Mouse (Mus musculus) MEL (cell line): ENCODE results near the gene Dlg2. TPM values are rescaled to one million over a fixed set of nuclear protein-coding genes. Genes with fewer than 3 reads are reported as not detected.

Experiments used
- DNase-seq: peaks from one replicate; pipeline ENCODE4 v3.0.0; 2011; ENCODE audit warnings: low read depth, low spot score
- H3K27ac ChIP-seq: 2 replicates; pipeline ENCODE4 v1.5.1; 2012; ENCODE audit warnings: low read depth, mild to moderate bottlenecking, control low read depth, low read length, moderate library complexity; ENCODE audit not compliant: control insufficient read depth
- H3K27me3 ChIP-seq, 2 experiments: fragments of 150-350 bp in 1 of 2; sonication (generic) in 1 of 2; 2 replicates each; pipeline ENCODE4 v1.6.1; 2012; ENCODE audit warnings: low read length in 2 of 2, mild to moderate bottlenecking in 2 of 2, improper control_type of control experiment in 1 of 2, moderate library complexity in 1 of 2; ENCODE audit not compliant: insufficient read depth in 2 of 2, control insufficient read depth in 1 of 2
- H3K36me3 ChIP-seq, 2 experiments: 2 replicates each; pipeline ENCODE4 v1.6.1; 2012 to 2014; ENCODE audit warnings: low read length in 2 of 2, improper control_type of control experiment in 1 of 2, inconsistent platforms in 1 of 2, mild to moderate bottlenecking in 1 of 2; ENCODE audit not compliant: insufficient read depth in 2 of 2, control insufficient read depth in 1 of 2
- H3K4me1 ChIP-seq, 2 experiments: fragments of 150-350 bp in 1 of 2; sonication (generic) in 1 of 2; 2 replicates each; pipeline ENCODE4 v1.6.1; 2012; ENCODE audit warnings: low read length in 2 of 2, improper control_type of control experiment in 1 of 2, mild to moderate bottlenecking in 1 of 2; ENCODE audit not compliant: insufficient read depth in 2 of 2, control insufficient read depth in 1 of 2
- H3K4me3 ChIP-seq, 2 experiments: fragments of 150-350 bp in 1 of 2; sonication (generic) in 1 of 2; 2 replicates each; pipeline ENCODE4 v1.5.1; 2012; ENCODE audit warnings: low read depth in 2 of 2, low read length in 2 of 2, mild to moderate bottlenecking in 2 of 2, moderate library complexity in 2 of 2, control low read depth in 1 of 2, improper control_type of control experiment in 1 of 2; ENCODE audit not compliant: control insufficient read depth in 1 of 2, insufficient read depth in 1 of 2
- H3K79me2 ChIP-seq: 2 replicates; pipeline ENCODE4 v1.6.1; 2012; ENCODE audit warnings: mild to moderate bottlenecking, low read length, moderate library complexity; ENCODE audit not compliant: control insufficient read depth, poor library complexity, insufficient read depth
- H3K9ac ChIP-seq: 2 replicates; pipeline ENCODE4 v1.6.1; 2012; ENCODE audit warnings: low read depth, mild to moderate bottlenecking, control low read depth, low read length, moderate library complexity; ENCODE audit not compliant: control insufficient read depth, poor library complexity, severe bottlenecking
- H3K9me3 ChIP-seq: fragments of 150-350 bp; sonication (generic); replicated peaks from 2 replicates; pipeline ENCODE4 v1.6.1; 2012; ENCODE audit warnings: mild to moderate bottlenecking, low read length, improper control_type of control experiment, moderate library complexity; ENCODE audit not compliant: insufficient read depth
- CHD1 ChIP-seq: IDR thresholded peaks from 2 replicates; pipeline ENCODE4 v1.6.1; 2012; ENCODE audit warnings: low read depth, mild to moderate bottlenecking, inconsistent platforms, low read length, improper control_type of control experiment
- CHD2 ChIP-seq: IDR thresholded peaks from 2 replicates; pipeline ENCODE4 v1.6.1; 2011; ENCODE audit warnings: low read length, improper control_type of control experiment
- CTCF ChIP-seq, 3 experiments: IDR thresholded peaks in 2 of 3; conservative IDR thresholded peaks in 1 of 3; 2 replicates each; pipeline ENCODE4 v1.5.1; 2011 to 2012; ENCODE audit warnings: low read length in 3 of 3, low read depth in 2 of 3, mild to moderate bottlenecking in 2 of 3, improper control_type of control experiment in 1 of 3, inconsistent platforms in 1 of 3, mixed read lengths in 1 of 3, moderate library complexity in 1 of 3; ENCODE audit not compliant: control insufficient read depth in 1 of 3, insufficient read depth in 1 of 3, poor library complexity in 1 of 3, severe bottlenecking in 1 of 3
- ELF1 ChIP-seq: IDR thresholded peaks from 2 replicates; pipeline ENCODE4 v1.6.1; 2014; ENCODE audit warnings: low read depth, mild to moderate bottlenecking, inconsistent platforms, low read length, improper control_type of control experiment, moderate library complexity
- EP300 ChIP-seq, 2 experiments: IDR thresholded peaks; 2 replicates each; pipeline ENCODE4 v1.6.1; 2011; ENCODE audit warnings: improper control_type of control experiment in 2 of 2, low read length in 2 of 2, low read depth in 1 of 2, mild to moderate bottlenecking in 1 of 2
- ETS1 ChIP-seq: IDR thresholded peaks from 2 replicates; pipeline ENCODE4 v1.6.1; 2012; ENCODE audit warnings: low read depth, mild to moderate bottlenecking, inconsistent platforms, low read length, improper control_type of control experiment, moderate library complexity
- HCFC1 ChIP-seq: IDR thresholded peaks from 2 replicates; pipeline ENCODE4 v1.6.1; 2012; ENCODE audit warnings: low read depth, mild to moderate bottlenecking, inconsistent platforms, low read length, improper control_type of control experiment, moderate library complexity
- KAT2A ChIP-seq: conservative IDR thresholded peaks from 2 replicates; pipeline ENCODE4 v1.6.1; 2012; ENCODE audit warnings: low read depth, low read length, improper control_type of control experiment, inconsistent platforms
- MAFK ChIP-seq: IDR thresholded peaks from 2 replicates; pipeline ENCODE4 v1.6.1; 2011; ENCODE audit warnings: low read depth, mild to moderate bottlenecking, low read length, improper control_type of control experiment, borderline replicate concordance
- MXI1 ChIP-seq: IDR thresholded peaks from 2 replicates; pipeline ENCODE4 v1.6.1; 2011; ENCODE audit warnings: mild to moderate bottlenecking, low read depth, low read length, improper control_type of control experiment
- MYB ChIP-seq: IDR thresholded peaks from 2 replicates; pipeline ENCODE4 v1.6.1; 2011; ENCODE audit warnings: mild to moderate bottlenecking, low read depth, low read length, improper control_type of control experiment
- MYC ChIP-seq: IDR thresholded peaks from 2 replicates; pipeline ENCODE4 v1.6.1; 2011; ENCODE audit warnings: low read depth, mild to moderate bottlenecking, low read length, improper control_type of control experiment, moderate library complexity
- NELFE ChIP-seq: IDR thresholded peaks from 2 replicates; pipeline ENCODE4 v1.6.1; 2011; ENCODE audit warnings: low read depth, low read length, improper control_type of control experiment
- NRF1 ChIP-seq: IDR thresholded peaks from 2 replicates; pipeline ENCODE4 v1.6.1; 2014; ENCODE audit warnings: low read depth, mild to moderate bottlenecking, inconsistent platforms, low read length, improper control_type of control experiment, moderate library complexity; ENCODE audit not compliant: poor library complexity, insufficient read depth, severe bottlenecking
- POLR2A ChIP-seq, 2 experiments: IDR thresholded peaks; 2 replicates each; pipeline ENCODE4 v1.6.1; 2011 to 2012; ENCODE audit warnings: low read length in 2 of 2, mild to moderate bottlenecking in 2 of 2, control low read depth in 1 of 2, improper control_type of control experiment in 1 of 2, low read depth in 1 of 2, moderate library complexity in 1 of 2; ENCODE audit not compliant: control insufficient read depth in 1 of 2, insufficient read depth in 1 of 2, poor library complexity in 1 of 2
- POLR2AphosphoS2 ChIP-seq: IDR thresholded peaks from 2 replicates; pipeline ENCODE4 v1.6.1; 2011; ENCODE audit warnings: low read length, improper control_type of control experiment
- POLR2AphosphoS5 ChIP-seq: IDR thresholded peaks from 2 replicates; pipeline ENCODE4 v1.6.1; 2012; ENCODE audit warnings: low read depth, borderline replicate concordance, mild to moderate bottlenecking, inconsistent platforms, low read length, moderate library complexity, mixed read lengths
- RCOR1 ChIP-seq: IDR thresholded peaks from 2 replicates; pipeline ENCODE4 v1.6.1; 2012; ENCODE audit warnings: low read depth, mild to moderate bottlenecking, inconsistent platforms, low read length, improper control_type of control experiment
- SIN3A ChIP-seq: IDR thresholded peaks from 2 replicates; pipeline ENCODE4 v1.6.1; 2012; ENCODE audit warnings: low read length, improper control_type of control experiment, inconsistent platforms
- TCF12 ChIP-seq: IDR thresholded peaks from 2 replicates; pipeline ENCODE4 v1.6.1; 2014; ENCODE audit warnings: low read depth, mild to moderate bottlenecking, inconsistent platforms, low read length, improper control_type of control experiment, moderate library complexity
- UBTF ChIP-seq: IDR thresholded peaks from 2 replicates; pipeline ENCODE4 v1.6.1; 2012; ENCODE audit warnings: low read depth, mild to moderate bottlenecking, inconsistent platforms, low read length, improper control_type of control experiment, moderate library complexity, borderline replicate concordance; ENCODE audit not compliant: insufficient read depth
- USF1 ChIP-seq: IDR thresholded peaks from 2 replicates; pipeline ENCODE4 v1.6.1; 2014; ENCODE audit warnings: low read depth, mild to moderate bottlenecking, inconsistent platforms, low read length, improper control_type of control experiment, moderate library complexity
- ZC3H11A ChIP-seq: IDR thresholded peaks from 2 replicates; pipeline ENCODE4 v1.6.1; 2012; ENCODE audit warnings: low read depth, mild to moderate bottlenecking, inconsistent platforms, low read length, improper control_type of control experiment
- ZKSCAN1 ChIP-seq: IDR thresholded peaks from 2 replicates; pipeline ENCODE4 v1.6.1; 2012; ENCODE audit warnings: low read depth, mild to moderate bottlenecking, inconsistent platforms, low read length, improper control_type of control experiment, moderate library complexity
- ZNF384 ChIP-seq: IDR thresholded peaks from 2 replicates; pipeline ENCODE4 v1.6.1; 2012; ENCODE audit warnings: low read depth, mild to moderate bottlenecking, inconsistent platforms, low read length, improper control_type of control experiment
- polyA plus RNA-seq, 2 experiments: library from polyadenylated mRNA; stranded (reverse) in 1 of 2; unstranded in 1 of 2; fragments of >175 nt in 1 of 2; fragments of >200 nt in 1 of 2; gene quantifications; 2 replicates each; pipeline versions ENCODE4 v1.2.1 to v1.2.4; 2012; ENCODE audit warnings: low replicate concordance in 2 of 2, low read depth in 1 of 2; ENCODE audit not compliant: insufficient read length in 2 of 2, insufficient read depth in 1 of 2, missing spikeins in 1 of 2
- total RNA-seq: library from RNA; depleted of rRNA; stranded (reverse); fragments of 300-350 nt; gene quantifications from 2 replicates; pipeline ENCODE4 v1.2.3, GENCODE M21; 2012

Gene Dlg2
- total and polyA plus RNA-seq, 3 experiments = 0.04 TPM; not detected in 2

- H3K9ac ChIP-seq = peak overlapping the region; percentile 79
- peaks cover 4 to 19% of the 10 kb centered on the region in 2 experiments for H3K36me3 ChIP-seq
- H3K27ac ChIP-seq = peak overlapping the region; percentile 58; the same call in 1 of the 2 replicates
- peaks cover 3% of the 10 kb centered on the region; the same call in 1 of the 2 replicates for H3K79me2 ChIP-seq
- H3K4me3 ChIP-seq = peak overlapping the region; percentile 62 to 78
- H3K4me1 ChIP-seq = peaks cover 2 to 3% of the 10 kb centered on the region in 2 experiments; a peak in 3 of 4 replicates
- no peaks in the 10 kb centered on the region for H3K27me3 ChIP-seq
- TF ChIP-seq MYB (0 out of 2 replicates have a peak, but pooled peaks have one; percentile 29), MAFK (peak; percentile 66; the same call in 1 of the 2 replicates), ELF1 (no peak), ZNF384 (no peak), POLR2A (IDR thresholded peaks at IDR 0.05; ENCODE audit: control insufficient read depth in 1 of 2, insufficient read depth in 1 of 2, low read depth in 1 of 2, low read length in 2 of 2, poor library complexity in 1 of 2) (peak in 1 of 2 experiments; percentile 39; a peak in 1 of 4 replicates), HCFC1 (no peak), CTCF (IDR thresholded peaks at IDR 0.05 in 2 of 3, conservative IDR thresholded peaks at IDR 0.05 in 1 of 3; ENCODE audit: control insufficient read depth in 1 of 3, insufficient read depth in 1 of 3, low read depth in 2 of 3, low read length in 3 of 3, poor library complexity in 1 of 3, severe bottlenecking in 1 of 3) (no peak), MYC (peak; percentile 10; the same call in 1 of the 2 replicates), POLR2AphosphoS2 (peak; percentile 77), CHD1 (no peak), ETS1 (no peak), RCOR1 (peak; percentile 36)
- H3K9me3 ChIP-seq = no peaks in the 10 kb centered on the region
- DNase-seq = peak; percentile 61
These were observed 20.2 kb upstream of the Dlg2 start for GRCm38 (mm10) chr7:90456149-90456844.

GRCm38 (mm10) chr7:90456845-90457468, 19.5 kb upstream of the Dlg2 start, which contains the start of gene Tmem126a:
Gene Tmem126a, minus strand, starts transcription at chr7:90457229.
- Histone ChIP-seq H3K36me3 (peaks cover 0 to 18% of the 10 kb centered on the region in 2 experiments; a peak in 3 of 4 replicates), H3K9ac (peak within 1 kb of the TSS; percentile 79), H3K4me1 (peaks cover 2 to 3% of the 10 kb centered on the region in 2 experiments; a peak in 3 of 4 replicates), H3K27me3 (no peaks in the 10 kb centered on the region), H3K4me3 (peak within 1 kb of the TSS; percentile 62 to 78), H3K79me2 (peaks cover 3% of the 10 kb centered on the region; the same call in 1 of the 2 replicates), H3K27ac (peak within 1 kb of the TSS; percentile 58), H3K9me3 (no peaks in the 10 kb centered on the region)
- DNase-seq = peak; percentile 90
- TF ChIP-seq RCOR1 = 0 out of 2 replicates have a peak, but pooled peaks have one; percentile 14
- TF ChIP-seq SIN3A = peak; percentile 35
- TF ChIP-seq ELF1 = peak; percentile 63; the same call in 1 of the 2 replicates
- TF ChIP-seq EP300 (IDR thresholded peaks at IDR 0.05; ENCODE audit: low read depth in 1 of 2, low read length in 2 of 2) = no peak
- TF ChIP-seq POLR2AphosphoS2 = peak; percentile 93
- TF ChIP-seq CTCF (IDR thresholded peaks at IDR 0.05 in 2 of 3, conservative IDR thresholded peaks at IDR 0.05 in 1 of 3; ENCODE audit: control insufficient read depth in 1 of 3, insufficient read depth in 1 of 3, low read depth in 2 of 3, low read length in 3 of 3, poor library complexity in 1 of 3, severe bottlenecking in 1 of 3) = no peak
- TF ChIP-seq ZNF384 = no peak
- TF ChIP-seq UBTF = no peak
- peak; percentile 63 for TF ChIP-seq NELFE
- TF ChIP-seq USF1 = peak; percentile 93
- TF ChIP-seq ZKSCAN1 = peak; percentile 55
- TF ChIP-seq MAFK = no peak; the same call in 1 of the 2 replicates
- peak; percentile 39; the same call in 1 of the 2 replicates for TF ChIP-seq ETS1
- TF ChIP-seq HCFC1 = peak; percentile 73
- no peak for TF ChIP-seq MYC
- TF ChIP-seq ZC3H11A = no peak
- TF ChIP-seq POLR2AphosphoS5 = no peak
- no peak for TF ChIP-seq KAT2A
- TF ChIP-seq MXI1 = peak; percentile 72
- TF ChIP-seq CHD2 = no peak; the same call in 1 of the 2 replicates
- TF ChIP-seq NRF1 = no peak
- peak; percentile 74 to 83 for TF ChIP-seq POLR2A (IDR thresholded peaks at IDR 0.05; ENCODE audit: control insufficient read depth in 1 of 2, insufficient read depth in 1 of 2, low read depth in 1 of 2, low read length in 2 of 2, poor library complexity in 1 of 2)
- 0 out of 2 replicates have a peak, but pooled peaks have one; percentile 21 for TF ChIP-seq MYB
- peak; percentile 39; the same call in 1 of the 2 replicates for TF ChIP-seq TCF12
- TF ChIP-seq CHD1 = 0 out of 2 replicates have a peak, but pooled peaks have one; percentile 32
